Mouse (Mus musculus) adrenal gland, adult 10 weeks (tissue): Measurements from ENCODE around the gene 1700001P01Rik. TPM values are rescaled to one million over a fixed set of nuclear protein-coding genes. Genes with fewer than 3 reads are reported as not detected.

Source experiments
- polyA plus RNA-seq: library from polyadenylated mRNA; stranded (reverse); fragments of 350-450 nt; fragmentation: Illumina TruSeq; extraction: RNeasy Lipid Tissue Mini Kit (QIAGEN cat#74804); gene quantifications from one replicate; pipeline ENCODE4 v1.2.3, GENCODE M21; 2014; ENCODE audit warnings: low read depth, low replicate concordance

The 1700001P01Rik gene
- not detected for polyA plus RNA-seq

GRCm38 (mm10) chr11:97775808-97776496 is at the start of gene 1700001P01Rik:
1700001P01Rik (minus strand) TSS chr11:97775918.

GRCm38 (mm10) chr11:97798782-97799145 is 23.0 kb upstream of the 1700001P01Rik start, which contains the start of gene Lasp1:
Lasp1 (plus strand) TSS chr11:97799000.

DNA sequence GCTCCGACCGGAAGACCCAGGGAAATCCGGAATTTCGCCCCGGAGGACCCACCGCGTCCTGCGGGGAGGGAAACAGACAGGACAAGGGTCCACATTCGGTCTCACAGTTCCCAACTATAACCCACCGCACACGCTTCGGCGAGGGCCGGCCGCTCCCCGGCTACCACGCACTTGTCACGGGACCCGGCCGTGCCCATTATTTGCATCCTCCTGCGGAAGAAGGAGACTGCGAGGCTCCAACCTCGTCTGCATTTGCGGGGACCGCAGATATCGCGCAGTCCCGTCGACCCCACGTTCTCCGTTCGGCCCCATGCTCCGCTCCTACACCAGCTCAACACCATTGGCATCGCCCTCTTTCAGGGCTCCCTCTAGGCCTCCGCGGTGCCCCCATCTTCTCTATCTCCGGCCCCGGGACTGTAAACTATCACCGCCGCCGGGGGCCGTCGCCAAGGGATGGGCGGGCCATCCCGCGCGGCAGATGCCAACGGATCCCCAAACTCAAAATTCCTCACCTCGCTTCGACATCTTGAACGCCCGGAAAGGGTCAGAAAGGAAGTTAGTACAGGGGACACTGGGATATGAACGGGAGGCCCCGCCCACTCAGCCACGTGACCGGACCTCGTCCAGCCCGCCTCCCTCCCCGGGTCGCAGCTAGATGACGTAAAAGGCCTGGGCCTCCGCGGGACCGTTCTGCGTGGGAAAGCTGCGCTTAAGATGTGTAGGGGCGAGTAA is 6.3 kb upstream of the 1700001P01Rik start, which contains the start of gene Rpl23:
TSS of gene Rpl23 (minus strand) at position 606 of the 732 bp plus-strand sequence.

DNA sequence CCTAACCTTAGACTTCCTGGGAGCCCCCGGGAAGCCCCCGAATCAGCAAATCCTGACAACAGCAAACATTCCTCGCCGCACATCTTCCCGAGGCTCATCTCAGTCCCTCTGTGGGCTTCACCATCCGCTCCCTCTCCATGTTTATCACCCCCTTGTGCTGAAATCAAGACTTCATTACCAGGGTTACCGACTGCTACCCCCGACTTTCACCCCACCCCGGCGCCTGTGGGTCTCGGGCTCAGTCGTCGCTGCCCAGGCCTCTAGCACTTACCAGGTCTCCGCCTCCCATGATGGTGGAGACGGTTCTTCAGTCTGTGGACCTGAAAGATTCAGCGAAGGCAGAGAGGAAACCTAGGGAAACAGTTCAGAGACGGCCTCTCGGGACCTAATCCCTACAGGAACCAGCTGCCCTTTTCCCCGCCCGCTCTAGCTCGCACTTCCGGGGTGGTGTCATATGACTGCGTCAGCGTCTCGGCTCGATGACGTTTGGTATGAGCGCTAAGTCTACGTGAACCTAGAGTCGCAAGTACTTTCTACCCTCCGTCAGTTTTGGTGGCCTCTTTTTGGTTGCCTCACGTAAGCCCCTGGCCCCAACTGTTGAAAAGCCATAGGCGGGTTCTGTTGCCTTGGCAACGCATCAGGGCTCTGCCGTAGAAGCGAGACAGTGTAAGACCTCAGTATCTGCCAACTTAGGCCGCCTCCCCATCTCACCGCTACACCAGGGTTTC is 9.4 kb downstream of the 1700001P01Rik start, which contains the start of gene Cwc25:
TSS of gene Cwc25 (minus strand) at position 403 of the 728 bp plus-strand sequence.

DNA sequence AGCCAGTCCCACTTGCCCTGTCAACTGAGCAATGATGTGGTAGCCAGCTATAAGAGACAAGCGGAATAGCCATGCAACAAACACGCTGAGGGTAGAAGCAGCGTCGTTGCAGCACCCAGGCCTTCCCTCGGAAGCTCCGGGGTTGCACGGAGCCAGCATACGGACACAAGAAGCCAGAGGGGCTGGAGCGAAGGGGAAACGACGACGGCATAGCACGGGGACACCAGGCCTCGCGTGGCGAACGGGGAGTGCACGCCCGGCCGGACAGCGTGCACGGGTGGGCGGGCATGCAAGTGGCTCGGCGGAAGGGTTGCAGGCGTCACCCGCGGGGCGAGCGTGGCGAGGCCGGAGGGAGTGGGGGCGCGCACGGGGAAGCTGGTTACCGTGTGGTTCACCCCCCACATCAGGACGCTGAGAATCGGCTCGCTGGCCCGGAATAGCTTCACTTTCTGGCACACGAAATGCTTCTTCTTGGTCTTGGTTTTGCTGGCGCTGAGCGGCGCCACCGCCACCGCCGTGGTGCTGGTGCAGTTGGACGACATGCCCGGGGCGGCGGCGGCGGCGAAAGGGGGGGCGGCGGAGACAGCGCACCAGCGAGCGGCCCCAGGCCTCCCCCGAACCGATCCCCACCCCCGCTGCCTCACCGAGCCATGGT is 31.5 kb downstream of the 1700001P01Rik start, which contains the start of gene Pip4k2b:
TSS of gene Pip4k2b (minus strand) at position 642 of the 655 bp plus-strand sequence.

Other genes starting within 250 kb of the 1700001P01Rik start
- gene Srcin1, start 199.7 kb downstream of the 1700001P01Rik start, polyA plus RNA-seq, result 3.6 TPM
- gene Epop, start 146.2 kb downstream of the 1700001P01Rik start, polyA plus RNA-seq, result 0.23 TPM
- gene Mllt6, start 112.5 kb downstream of the 1700001P01Rik start, polyA plus RNA-seq, result 7.2 TPM
- gene Cisd3, start 90.1 kb downstream of the 1700001P01Rik start, polyA plus RNA-seq, result 11.4 TPM
- 3.8 TPM for gene Pcgf2, start 75.4 kb downstream of the 1700001P01Rik start, polyA plus RNA-seq
- 12.1 TPM for gene Psmb3, start 72.5 kb downstream of the 1700001P01Rik start, polyA plus RNA-seq
- gene Pip4k2b, start 31.2 kb downstream of the 1700001P01Rik start, polyA plus RNA-seq, result 17.1 TPM
- gene Cwc25, start 9.4 kb downstream of the 1700001P01Rik start, polyA plus RNA-seq, result 20.1 TPM
- 1,551 TPM for gene Rpl23, start 6.5 kb upstream of the 1700001P01Rik start, polyA plus RNA-seq
- gene Lasp1, start 23.1 kb upstream of the 1700001P01Rik start, polyA plus RNA-seq, result 49.3 TPM
- 9.6 TPM for gene B230217C12Rik, start 64.9 kb upstream of the 1700001P01Rik start, polyA plus RNA-seq
- 4.6 TPM for gene Fbxo47, start 108.2 kb upstream of the 1700001P01Rik start, polyA plus RNA-seq
- gene Plxdc1, start 210.5 kb upstream of the 1700001P01Rik start, polyA plus RNA-seq, result 0.35 TPM
- not detected for gene Arl5c, start 220.3 kb upstream of the 1700001P01Rik start, polyA plus RNA-seq
- 0.29 TPM for gene Cacnb1, start 247.1 kb upstream of the 1700001P01Rik start, polyA plus RNA-seq